Mouse (Mus musculus) spleen, embryonic (tissue): Measurements from ENCODE around the gene Mroh2a.

Experiments
- CTCF ChIA-PET: fragments of 350-600 bp; sonication (Branson Sonifier 250); formaldehyde crosslinking; loops from one replicate; lab custom pipeline; 2022; lab: Charles Lee

Gene Mroh2a

DNA sequence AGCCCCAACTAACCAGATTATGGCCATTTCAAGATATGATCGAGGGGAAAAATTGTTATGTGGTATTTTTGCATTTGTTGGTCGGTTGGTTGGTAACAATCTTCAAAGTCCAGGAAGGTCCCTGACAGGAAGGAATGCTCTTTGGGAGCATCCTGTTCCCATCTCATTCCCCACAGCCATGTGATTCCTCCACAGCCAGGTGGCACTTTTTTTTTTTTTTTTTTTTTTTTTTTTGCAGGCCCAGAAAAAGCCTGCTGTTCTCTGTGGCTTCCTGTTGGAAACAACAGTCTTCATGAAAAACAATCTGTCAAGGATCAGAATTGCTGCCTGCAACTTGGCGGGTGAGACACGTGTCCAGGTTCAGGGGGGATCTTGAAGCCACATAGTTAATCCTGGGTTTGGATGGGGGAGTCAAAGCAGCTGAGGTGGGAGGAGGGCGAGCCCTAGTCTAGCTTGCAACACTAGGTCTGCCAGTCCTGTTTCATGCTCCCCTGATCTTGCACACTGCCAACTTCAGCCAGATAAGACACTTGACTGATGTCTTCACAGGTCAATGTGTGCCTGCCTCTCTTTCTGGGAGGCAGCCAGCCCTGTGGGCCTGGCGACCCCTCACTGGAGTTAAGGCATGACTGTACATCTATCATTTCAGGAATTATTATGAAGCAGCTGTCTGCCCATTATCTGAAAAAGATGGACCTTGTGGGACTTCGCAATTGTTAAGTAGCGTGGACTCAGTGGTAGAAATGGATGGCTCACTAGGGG is 32.3 kb downstream of the Mroh2a start:
- CTCF ChIA-PET = no interaction called here

DNA sequence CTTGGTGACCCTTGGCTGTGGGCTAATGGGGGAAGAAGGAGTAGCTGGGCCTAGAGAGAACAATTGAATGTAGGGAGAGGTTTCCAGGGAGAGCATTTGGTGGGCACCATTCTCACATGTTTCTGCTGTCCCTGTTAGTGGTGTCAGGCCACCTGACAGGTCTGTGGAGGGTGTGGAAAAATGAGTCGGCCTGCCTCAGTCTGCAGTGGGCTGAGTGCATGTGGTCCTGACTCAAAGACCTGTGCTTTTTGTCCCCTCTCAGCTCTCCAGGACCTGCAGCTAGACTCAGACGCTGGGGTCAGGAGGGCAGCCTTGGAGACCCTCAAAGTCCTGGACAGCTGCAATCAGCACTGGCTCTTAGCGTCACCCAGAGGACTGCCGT is 32.8 kb downstream of the Mroh2a start:
- CTCF ChIA-PET = no interaction called here

DNA sequence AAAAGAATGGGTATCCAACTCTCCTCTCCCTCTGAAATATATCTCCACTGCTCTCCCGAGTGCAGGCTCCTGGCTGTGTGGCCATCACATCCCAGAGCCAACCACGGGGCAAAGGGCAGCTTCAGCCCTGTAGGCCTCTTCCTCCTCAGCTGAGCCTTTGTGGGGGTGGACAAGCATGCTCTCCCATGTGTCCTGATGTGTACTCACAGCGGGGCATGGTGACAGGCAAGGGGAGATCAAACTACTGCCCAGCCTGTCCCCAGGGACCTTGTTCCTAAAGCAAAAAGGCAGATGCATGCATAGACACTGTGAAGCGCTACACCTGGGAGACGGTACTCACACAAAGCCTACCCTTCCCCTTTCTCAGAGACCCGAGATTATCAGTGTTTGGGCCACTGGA is 33.3 kb downstream of the Mroh2a start:
- CTCF ChIA-PET = no interaction called here

DNA sequence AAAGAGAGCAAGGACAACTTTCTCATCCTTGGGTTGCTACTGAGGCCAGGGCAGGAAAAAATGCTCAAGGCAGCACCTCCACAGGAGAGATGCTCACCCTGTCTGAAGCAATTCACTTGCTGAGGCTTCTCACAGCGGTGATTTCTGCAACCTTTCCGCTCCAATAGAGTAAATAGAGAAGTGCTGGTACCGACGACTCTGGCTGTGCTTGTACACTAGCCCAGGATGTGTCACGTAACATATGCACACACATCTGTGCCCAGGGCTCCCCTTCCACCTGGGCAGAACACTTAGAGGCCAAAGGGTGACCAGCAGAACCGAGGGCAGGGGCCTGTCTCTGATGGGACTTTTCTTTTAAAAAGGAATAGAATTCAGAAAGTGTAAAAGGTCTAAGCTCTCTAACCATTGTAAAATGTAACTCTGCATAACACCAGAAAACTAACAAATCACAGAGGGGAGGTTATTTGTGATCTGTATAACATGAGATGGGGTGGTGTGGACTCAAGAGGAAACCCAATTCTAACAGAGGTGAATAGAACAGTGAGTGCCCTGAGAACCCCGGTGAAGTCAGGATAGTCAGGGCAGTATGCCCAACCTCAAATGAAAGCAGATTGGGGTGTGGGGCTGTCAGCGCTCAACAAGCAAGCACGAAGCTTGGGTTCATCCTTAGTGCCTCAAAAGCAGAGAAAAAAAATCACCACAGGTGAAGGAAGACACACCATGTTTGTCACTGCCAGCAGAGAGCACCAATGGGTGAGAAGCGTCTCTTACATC is 34.0 kb downstream of the Mroh2a start:
- CTCF ChIA-PET = no interaction called here

DNA sequence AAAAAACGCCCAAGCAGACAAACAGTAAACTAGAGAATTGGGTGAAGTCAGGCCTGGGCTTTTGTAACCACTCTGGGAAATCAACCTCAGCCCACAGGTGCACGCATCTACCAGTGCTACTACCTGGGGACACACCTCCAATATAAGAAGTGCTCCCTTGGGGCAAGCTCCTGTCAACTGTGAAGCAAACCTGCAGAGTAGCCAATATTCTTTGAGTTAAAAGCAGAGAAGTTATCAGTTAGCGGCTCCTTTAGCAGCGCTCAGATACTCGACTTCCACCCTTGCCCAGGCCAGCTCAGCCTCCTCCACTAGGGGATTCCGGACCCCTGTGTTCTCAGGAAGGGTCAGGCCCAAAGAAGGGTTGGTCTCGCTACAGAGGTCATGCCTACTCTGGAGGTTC is 34.9 kb downstream of the Mroh2a start:
- CTCF ChIA-PET = interaction anchor here (1.2 kb wide), 1 partner anchor 9 kb away, joined by 3 read pairs; no protein-coding TSS in a partner anchor

DNA sequence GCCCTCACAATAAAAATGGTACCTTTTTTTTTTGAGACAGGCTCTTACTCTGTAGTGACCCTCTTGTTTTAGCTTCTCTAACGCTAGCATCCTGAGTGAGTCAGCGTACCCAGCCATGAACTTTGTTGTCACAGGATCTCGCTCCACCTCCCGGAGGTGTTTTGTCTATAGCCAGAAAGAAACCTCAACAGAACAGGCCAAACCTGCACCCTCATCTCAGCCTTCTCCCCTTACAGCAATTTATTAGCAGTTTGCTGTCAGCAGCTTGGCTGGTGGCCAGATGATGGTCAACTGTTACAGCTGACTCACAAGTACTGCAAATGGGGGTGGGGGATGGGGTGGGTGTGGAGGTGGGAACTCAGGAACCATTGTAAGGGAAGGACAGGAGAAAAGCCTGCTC is 35.5 kb downstream of the Mroh2a start:
- CTCF ChIA-PET = interaction anchor here (1.2 kb wide), 1 partner anchor 9 kb away, joined by 3 read pairs; no protein-coding TSS in a partner anchor

DNA sequence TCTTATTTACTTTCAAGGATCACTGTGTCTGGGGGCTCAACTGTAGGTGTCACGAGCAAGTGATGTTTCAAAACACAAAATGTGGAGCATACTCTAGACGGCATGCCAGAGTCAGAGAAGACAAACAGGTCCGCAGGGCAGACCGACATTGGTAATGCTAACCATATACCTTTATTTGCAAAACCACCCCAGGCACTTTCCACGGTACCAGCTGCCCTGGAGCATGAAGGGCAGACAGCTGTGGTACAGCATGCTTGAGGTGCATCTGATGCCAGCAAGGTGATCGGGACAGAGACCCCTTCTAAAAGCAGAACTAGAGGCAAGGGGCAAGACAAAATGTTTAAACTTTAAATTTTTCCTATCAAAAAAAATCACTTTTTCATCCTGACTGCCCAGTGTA is 36.2 kb downstream of the Mroh2a start:
- CTCF ChIA-PET = interaction anchor here (1.2 kb wide), 1 partner anchor 10 kb away, joined by 3 read pairs; no protein-coding TSS in a partner anchor

DNA sequence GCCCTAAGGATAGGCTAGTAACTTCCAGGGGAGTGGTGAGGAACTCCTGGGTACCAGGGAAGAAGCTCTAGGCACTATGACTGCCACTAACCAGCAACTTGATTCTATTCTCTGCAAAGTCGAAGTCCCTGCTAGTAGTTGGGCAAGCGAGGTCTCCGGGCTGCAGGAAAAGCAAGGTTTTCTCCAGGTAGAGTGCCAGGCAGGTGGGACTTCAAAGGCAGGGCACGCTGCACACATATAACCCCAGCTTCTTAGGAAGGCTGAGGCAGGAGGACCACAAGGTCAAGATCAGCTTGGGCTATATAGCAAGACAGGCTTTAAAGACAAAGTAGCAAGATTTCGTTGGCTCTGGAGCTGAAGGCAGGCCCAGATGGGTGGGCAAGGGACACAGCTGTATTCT is 37.0 kb downstream of the Mroh2a start:
- CTCF ChIA-PET = no interaction called here

DNA sequence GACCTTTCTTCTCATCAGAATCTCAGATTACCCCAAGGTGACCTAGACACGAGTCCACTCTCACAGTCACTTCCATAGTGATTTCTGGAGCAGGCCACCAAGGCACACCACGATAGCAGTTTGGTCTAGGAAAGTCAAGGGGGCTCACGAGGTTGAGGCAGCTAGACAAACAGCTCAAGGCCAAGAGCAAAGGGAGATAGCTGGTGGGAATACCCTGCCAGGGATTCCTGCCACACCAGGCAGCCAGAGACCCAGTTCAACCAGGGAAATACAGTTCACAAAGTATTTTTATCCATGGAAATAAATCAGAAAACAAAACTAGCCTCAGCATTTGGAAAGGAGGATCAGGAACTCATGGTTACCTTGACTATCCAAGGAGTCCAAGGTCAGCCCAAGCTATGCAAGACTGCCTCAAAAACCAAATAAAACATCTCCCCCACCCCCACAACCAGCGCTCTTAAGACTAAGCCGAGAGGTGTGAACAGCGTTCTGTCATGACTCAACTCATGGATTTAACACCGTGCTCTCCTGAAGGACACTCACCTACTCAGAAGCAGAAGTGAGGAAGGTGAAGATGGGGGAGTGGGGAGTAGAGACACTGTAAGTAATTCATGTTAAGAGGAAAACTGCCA is 37.6 kb downstream of the Mroh2a start:
- CTCF ChIA-PET = interaction anchor here (0.6 kb wide), 1 partner anchor 1007 kb away, joined by 4 read pairs; no protein-coding TSS in a partner anchor

DNA sequence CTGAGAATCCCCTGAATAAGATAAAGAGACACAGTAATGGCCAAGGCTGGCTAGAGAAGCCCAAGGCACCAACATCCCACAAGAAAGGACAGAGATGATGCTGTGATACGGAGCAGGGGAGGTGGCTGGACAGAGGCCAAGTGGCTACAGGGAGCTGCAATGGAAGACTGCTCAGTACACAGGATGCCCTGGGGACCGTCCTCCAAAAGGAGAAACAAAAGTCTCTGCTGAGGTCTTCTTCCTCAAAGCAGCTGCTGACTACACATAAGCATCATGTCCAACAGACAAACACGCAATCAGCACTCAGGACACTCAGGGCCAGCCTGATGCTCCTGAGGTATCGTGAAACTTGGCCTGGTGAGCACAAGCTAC is 38.1 kb downstream of the Mroh2a start:
- CTCF ChIA-PET = interaction anchor here (0.6 to 2.1 kb wide), 2 partner anchors 10 to 1007 kb away, joined by 4 to 12 read pairs; no protein-coding TSS in a partner anchor

DNA sequence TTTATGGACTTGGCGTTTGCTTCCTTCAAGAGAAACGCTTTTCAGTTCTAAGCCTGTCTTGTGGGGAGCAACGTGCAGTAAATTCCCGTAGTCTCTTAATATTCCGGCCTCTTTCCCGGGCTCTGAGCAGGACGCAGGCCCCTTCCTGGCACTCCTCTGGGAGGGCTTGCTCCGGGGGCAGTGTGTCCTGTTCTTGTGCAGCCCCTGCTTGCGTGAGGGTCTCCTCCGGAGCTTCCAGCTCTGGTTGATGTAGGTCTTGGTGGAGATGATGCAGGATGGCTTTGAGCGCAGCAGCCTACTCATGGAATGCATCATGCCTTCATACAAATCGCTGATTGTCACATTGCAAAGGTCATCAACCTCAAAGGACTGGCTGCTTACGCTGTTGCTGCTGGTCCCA is 39.3 kb downstream of the Mroh2a start:
- CTCF ChIA-PET = interaction anchor here (2.1 kb wide), 1 partner anchor 9 kb away, joined by 12 read pairs; no protein-coding TSS in a partner anchor

DNA sequence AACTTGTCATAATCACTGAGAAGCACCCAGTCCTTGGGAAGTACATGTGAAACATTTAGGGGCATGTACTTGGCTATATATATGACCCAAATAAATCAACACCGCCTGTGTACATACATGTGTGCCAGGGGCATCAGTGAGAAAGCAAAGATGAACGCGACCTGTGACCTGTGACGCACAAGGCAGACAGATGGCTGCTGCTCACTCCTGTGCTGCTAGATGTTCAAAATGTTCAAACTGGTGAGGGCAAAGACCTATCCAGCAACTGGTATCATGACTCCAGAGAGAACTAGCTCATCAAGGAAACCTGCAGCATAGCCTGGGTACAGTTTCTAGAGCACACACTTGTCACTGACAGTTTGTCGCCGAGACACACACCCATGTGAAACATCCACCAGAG is 40.7 kb downstream of the Mroh2a start:
- CTCF ChIA-PET = no interaction called here

DNA sequence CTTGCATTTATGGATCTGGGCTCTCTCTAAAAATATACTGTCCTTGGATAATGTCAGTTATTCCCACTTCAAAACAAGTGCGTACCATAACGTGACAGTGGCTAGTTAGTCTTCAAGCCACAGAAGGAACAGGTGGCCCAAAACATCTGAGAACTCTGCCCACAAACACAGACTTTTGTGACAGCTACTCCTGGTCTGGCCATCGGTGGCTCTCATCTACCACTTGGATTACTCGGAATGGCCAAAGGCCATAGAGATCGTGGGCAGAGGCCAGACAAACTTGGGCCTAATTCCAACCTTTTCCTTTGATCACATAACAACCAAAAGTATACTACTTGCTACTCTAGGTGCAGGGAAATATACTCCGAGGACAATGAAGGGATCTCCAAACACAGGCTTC is 41.3 kb downstream of the Mroh2a start:
- CTCF ChIA-PET = no interaction called here

DNA sequence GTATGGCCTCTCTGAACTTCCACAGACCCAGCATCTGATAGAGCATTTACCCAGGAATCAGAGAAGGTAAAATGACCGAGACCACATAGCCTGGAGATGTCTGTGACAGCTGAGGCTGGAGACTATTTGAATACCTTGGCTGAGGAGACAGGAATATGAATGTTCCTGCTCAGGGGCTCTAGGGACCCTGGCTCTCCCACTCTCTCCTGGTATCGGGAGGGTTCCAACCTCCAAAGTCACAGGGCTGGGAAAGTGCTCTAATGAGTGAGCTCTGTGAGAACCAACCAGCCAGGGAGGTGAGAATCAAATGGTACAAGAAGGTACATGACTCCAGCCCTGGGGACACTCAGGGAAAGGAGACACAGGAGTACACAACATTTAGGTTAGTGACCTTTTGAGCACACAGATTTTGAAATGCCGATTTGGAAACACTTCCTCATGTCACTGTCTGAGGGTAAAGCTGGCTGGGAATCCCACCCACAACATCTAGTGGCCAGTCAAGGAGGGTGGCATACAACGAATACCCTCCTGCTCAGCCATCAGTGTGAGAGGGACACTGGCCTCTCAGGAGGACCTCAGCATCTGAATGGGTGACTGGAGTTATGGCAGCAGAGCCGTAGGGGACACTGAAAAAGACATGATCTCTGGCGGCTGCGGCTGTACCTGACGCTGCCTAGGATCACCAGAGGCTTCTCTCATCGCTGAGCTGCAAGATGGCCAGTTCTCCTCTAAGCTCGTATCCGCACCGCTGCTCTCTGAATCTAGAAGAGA is 42.9 kb downstream of the Mroh2a start:
- CTCF ChIA-PET = no interaction called here

DNA sequence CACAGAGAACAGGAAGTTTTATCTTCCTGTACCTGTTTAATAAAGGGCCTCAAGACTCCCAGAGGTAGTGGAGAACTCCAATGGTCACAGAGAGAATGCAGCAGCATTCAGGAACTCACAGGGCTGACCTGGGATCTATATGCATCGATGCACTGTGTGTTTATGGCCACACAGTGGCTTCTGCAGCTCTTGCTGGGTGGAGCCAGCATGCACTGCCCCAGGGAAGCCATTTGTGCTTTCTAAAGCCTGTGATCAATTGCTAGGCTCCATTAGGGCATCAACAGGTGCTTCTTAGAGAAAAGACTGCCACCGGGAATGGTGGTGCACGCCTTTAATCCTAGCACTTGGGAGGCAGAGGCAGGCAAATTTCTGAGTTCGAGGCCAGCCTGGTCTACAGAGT is 46.1 kb downstream of the Mroh2a start:
- CTCF ChIA-PET = no interaction called here

DNA sequence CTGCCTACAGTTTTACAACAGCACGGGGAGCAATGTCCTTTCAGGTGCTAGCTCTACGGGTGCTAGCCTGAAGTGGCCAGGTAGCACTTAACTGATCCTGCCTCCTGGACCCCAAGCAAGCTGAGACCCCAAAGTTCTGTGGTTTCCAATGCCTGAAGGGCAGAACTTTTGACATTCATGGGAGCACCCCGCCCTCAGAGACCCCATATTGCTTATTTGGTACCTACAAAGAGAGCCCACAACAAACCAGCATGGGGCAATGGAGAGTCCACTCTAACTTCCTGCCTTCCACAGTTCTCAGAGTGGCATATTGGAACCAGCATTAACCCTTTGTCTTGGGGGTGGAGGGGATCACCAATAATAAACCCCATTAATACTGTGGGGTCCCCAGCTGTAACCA is 46.5 kb downstream of the Mroh2a start:
- CTCF ChIA-PET = interaction anchor here (2.7 kb wide), 1 partner anchor 8 kb away, joined by 12 read pairs; no protein-coding TSS in a partner anchor

DNA sequence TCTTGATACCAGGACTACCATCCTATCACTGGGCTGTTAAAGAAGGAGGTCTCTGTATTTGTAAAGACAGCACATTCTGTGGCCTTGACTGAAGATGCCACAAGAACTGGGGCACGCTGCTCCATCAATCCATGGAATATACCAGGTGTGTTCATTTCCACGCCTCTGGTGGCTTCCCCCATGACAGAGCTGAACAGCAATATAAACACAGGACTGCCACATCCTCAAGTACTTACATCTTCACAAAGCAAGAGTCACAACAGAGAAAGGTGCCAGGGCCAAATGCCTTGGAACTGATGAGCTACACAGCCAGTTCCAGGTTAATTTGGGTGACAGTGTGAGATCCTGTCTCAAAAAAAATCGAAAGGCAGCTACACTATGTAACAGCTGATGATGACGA is 47.0 kb downstream of the Mroh2a start:
- CTCF ChIA-PET = interaction anchor here (0.7 to 2.7 kb wide), 2 partner anchors 8 to 1055 kb away, joined by 3 to 12 read pairs; no protein-coding TSS in a partner anchor

DNA sequence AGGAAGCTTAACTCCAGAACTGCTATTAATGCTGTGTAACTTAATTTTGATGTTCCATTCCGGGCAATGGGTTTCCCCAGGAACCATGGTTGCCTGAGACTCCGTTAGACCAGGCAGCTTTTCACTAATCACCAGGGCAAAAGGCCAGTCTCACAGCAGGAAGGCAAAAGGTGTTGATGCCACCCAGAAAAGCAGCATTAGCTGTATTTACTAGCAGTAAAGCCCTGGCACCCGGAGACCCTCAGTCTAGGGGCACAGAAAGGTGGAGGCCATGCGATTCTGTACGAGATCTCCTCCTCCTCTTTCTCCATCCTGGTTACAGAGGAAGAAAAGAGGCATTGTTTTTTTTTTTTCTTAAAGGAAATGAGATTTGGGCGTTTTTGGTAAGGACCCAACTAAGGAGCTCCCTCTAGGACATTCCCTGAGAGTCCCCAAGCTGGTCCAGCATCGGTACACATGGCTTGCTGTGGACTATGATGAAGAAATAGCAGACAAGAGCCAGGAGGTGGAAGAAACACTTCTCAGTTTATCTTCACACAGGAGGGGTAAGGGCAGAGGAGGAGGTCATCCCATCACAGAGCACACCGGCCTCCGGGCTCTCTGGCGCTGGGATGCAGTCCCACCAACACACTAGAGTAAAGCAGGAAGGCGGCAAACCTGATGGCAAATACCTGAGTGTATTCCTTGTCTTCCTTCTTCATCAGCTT is 47.7 kb downstream of the Mroh2a start:
- CTCF ChIA-PET = interaction anchor here (0.6 to 2.7 kb wide), 4 partner anchors 9 to 1056 kb away, joined by 3 to 12 read pairs (median 3); no protein-coding TSS in a partner anchor

DNA sequence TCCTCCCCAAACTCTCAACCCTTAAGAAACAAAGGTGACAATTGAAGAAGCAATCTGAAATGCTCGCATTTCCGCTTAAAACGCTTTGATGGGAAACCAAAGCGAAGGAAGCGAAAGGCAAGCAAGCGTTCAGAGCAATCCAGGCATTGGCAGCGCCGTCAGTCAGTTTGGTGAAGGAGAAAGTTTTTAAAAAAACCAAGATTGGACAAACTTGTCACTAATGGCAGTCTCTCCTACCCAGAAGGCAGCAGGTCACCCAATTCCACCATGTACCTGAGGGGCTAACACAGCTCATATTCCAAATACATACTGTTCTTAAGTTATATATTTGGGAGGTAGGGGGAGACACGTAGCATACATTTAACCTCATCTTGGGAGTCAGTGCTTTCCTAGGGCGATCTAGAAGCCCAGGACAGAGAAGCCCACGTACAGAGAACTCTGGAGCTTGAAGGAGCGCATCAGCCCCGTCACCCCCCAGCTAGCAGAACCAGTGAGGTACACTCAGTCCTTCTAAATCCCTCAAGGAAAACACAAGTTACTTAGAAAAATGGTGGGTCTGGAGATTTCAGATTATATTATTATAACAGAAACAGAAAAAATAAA is 48.4 kb downstream of the Mroh2a start:
- CTCF ChIA-PET = interaction anchor here (0.7 to 2.7 kb wide), 3 partner anchors 9 to 209 kb away, joined by 3 to 12 read pairs (median 3); no protein-coding TSS in a partner anchor
